Mouse (Mus musculus): Measurements from ENCODE around the gene Crispld2.

DNA sequence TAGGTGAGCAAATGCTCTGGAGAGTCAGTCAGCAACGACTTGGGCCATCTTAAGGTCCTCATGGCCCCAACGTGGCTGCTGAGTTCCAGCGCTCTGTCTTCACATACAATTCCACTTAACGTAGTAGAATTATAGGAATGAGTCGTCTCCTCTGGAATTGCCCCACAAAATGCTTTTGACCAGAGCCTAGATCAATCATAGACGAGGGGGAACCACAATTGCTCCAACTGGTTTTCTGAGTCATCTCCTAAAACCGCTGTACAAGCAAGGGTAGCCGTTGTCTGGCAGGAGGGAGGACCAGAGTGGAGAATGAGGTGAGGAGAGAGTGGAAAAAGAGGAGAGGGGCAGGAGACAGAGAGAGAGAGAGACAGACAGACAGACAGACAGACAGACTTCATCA is 23.7 kb downstream of the Crispld2 start:
- TF ChIP-seq POLR2A (IDR thresholded peaks at IDR 0.05; ENCODE audit: insufficient read depth, low read length) (no peak), CTCF (IDR thresholded peaks at IDR 0.05; ENCODE audit: low read depth, low read length) (no peak)

All from ES-Bruce4 (cell line).